Comparison of ENCODE assay signal across 8 mouse cellular contexts in the genomic region with DNA sequence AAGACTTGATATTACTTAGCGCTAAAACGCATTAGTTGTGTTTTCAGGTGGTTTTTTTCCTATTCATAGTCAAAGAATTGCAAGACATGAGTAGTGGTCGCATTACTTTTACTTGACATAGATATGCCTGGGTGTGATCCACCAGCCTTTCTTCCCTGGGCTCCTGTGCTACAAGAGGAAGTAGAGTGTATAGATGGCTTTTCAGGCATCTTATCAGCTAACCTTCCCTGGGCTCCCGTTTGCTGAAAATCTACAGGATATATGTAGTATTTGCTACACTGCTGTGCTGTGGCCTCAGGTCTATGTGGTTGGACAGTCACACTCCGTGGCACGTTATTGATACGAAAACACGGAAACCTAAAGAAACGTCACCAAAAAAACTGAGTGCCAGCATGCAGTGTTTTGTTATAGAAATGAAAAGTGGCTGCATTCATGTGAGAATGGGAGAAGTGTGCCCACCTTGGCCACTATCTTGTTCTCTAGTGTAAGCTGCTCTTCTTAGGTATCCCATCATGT. TPM values are rescaled to one million over a fixed set of nuclear protein-coding genes. Genes with fewer than 3 reads are reported as not detected.
DNase-seq lines count a peak whose midpoint lies in the region; ATAC-seq lines count a peak whose summit lies in the region.

No protein-coding gene starts in this region.

- H3K27me3 ChIP-seq in lung, embryonic 15.5 days = no peaks in the 10 kb centered on the region
- no peaks in the 10 kb centered on the region for H3K27me3 ChIP-seq in embryonic facial prominence, embryonic 12.5 days
- H3K27me3 ChIP-seq in intestine, embryonic 16.5 days (replicated peaks; ENCODE audit: control insufficient read depth, insufficient read depth, low read length) = no peaks in the 10 kb centered on the region
- no peaks in the 10 kb centered on the region for H3K27me3 ChIP-seq in neural tube, embryonic 15.5 days (replicated peaks)

- peak overlapping the region; percentile 95 for H3K4me3 ChIP-seq in lung, embryonic 15.5 days
- H3K4me3 ChIP-seq in embryonic facial prominence, embryonic 12.5 days = 0 out of 2 replicates have a peak overlapping the region, but pooled peaks have one; percentile 88
- peak overlapping the region; percentile 16; the same call in 1 of the 2 replicates for H3K4me3 ChIP-seq in intestine, embryonic 16.5 days (ENCODE audit: low read length)
- H3K4me3 ChIP-seq in neural tube, embryonic 15.5 days (replicated peaks) = no peak overlapping the region

- no peak overlapping the region for H3K27ac ChIP-seq in lung, embryonic 15.5 days
- H3K27ac ChIP-seq in embryonic facial prominence, embryonic 12.5 days = no peak overlapping the region
- H3K27ac ChIP-seq in intestine, embryonic 16.5 days (ENCODE audit: low read length) = no peak overlapping the region
- H3K27ac ChIP-seq in neural tube, embryonic 15.5 days (replicated peaks) = no peak overlapping the region

- no peaks in the 10 kb centered on the region for H3K9me3 ChIP-seq in lung, embryonic 15.5 days
- H3K9me3 ChIP-seq in embryonic facial prominence, embryonic 12.5 days = no peaks in the 10 kb centered on the region
- H3K9me3 ChIP-seq in intestine, embryonic 16.5 days (ENCODE audit: control insufficient read depth, low read length) = no peaks in the 10 kb centered on the region
- no peaks in the 10 kb centered on the region for H3K9me3 ChIP-seq in neural tube, embryonic 15.5 days (replicated peaks)

- ATAC-seq in lung, embryonic 15.5 days (ENCODE audit: borderline replicate concordance, extremely low read depth, low FRiP score, low TSS enrichment) = no peak
- no peak for ATAC-seq in embryonic facial prominence, embryonic 12.5 days (ENCODE audit: insufficient number of reproducible peaks, insufficient read depth, low FRiP score, low TSS enrichment)
- no peak for ATAC-seq in intestine, embryonic 16.5 days
- ATAC-seq in neural tube, embryonic 15.5 days (ENCODE audit: low FRiP score) = no peak

- peak overlapping the region; percentile 67 for H3K4me2 ChIP-seq in lung, embryonic 15.5 days
- peak overlapping the region; percentile 68; the same call in 1 of the 2 replicates for H3K4me2 ChIP-seq in embryonic facial prominence, embryonic 12.5 days (replicated peaks)
- H3K4me2 ChIP-seq in intestine, embryonic 16.5 days (ENCODE audit: low read depth, low read length) = peak overlapping the region; percentile 57
- peak overlapping the region; percentile 89 for H3K4me2 ChIP-seq in neural tube, embryonic 15.5 days

- peaks cover 5% of the 10 kb centered on the region; the same call in 1 of the 2 replicates for H3K36me3 ChIP-seq in lung, embryonic 15.5 days
- H3K36me3 ChIP-seq in embryonic facial prominence, embryonic 12.5 days = no peaks in the 10 kb centered on the region
- 0 out of 2 replicates have a peak, but pooled peaks cover 3% of the 10 kb centered on the region for H3K36me3 ChIP-seq in intestine, embryonic 16.5 days (ENCODE audit: control insufficient read depth, insufficient read depth, low read length)
- peaks cover 5% of the 10 kb centered on the region for H3K36me3 ChIP-seq in neural tube, embryonic 15.5 days

- no peak for DNase-seq in lung, postnatal 25 days (ENCODE audit: low spot score)
- no peak for DNase-seq in layer of hippocampus, postnatal 14 days (ENCODE audit: low spot score in 2 of 2)
- no peak for DNase-seq in embryo, embryonic 11 days
- DNase-seq in cerebellum, adult 9-10 months = no peak

- WGBS in lung, embryonic 15.5 days = 78% methylated on average over 9 of the region's 9 CpGs
- WGBS in embryonic facial prominence, embryonic 12.5 days = 84% methylated on average over 9 of the region's 9 CpGs
- WGBS in intestine, embryonic 16.5 days = 80% methylated on average over 9 of the region's 9 CpGs
- 88% methylated on average over 9 of the region's 9 CpGs for WGBS in neural tube, embryonic 15.5 days

- H3K9ac ChIP-seq in lung, embryonic 15.5 days = no peak overlapping the region
- H3K9ac ChIP-seq in embryonic facial prominence, embryonic 12.5 days = no peak overlapping the region
- no peak overlapping the region for H3K9ac ChIP-seq in intestine, embryonic 16.5 days (ENCODE audit: low read depth, low read length)
- no peak overlapping the region for H3K9ac ChIP-seq in neural tube, embryonic 15.5 days (replicated peaks)

- peaks cover 26% of the 10 kb centered on the region for H3K4me1 ChIP-seq in lung, embryonic 15.5 days
- peaks cover 15% of the 10 kb centered on the region for H3K4me1 ChIP-seq in embryonic facial prominence, embryonic 12.5 days
- H3K4me1 ChIP-seq in intestine, embryonic 16.5 days (ENCODE audit: control insufficient read depth, insufficient read depth, low read length) = peaks cover 17% of the 10 kb centered on the region
- peaks cover 23% of the 10 kb centered on the region for H3K4me1 ChIP-seq in neural tube, embryonic 15.5 days

RNA-seq across cellular contexts. Expression of gene Wdr78, which starts 6.6 kb away (rescaled TPM):
- 4.6 and 5.0 TPM in 2 replicates for polyA plus RNA-seq in lung, embryonic 15.5 days (2015; fragmentation: Nextera tagmentation; extraction: Ambion mirVana)
- 5.7 and 6.0 TPM in 2 replicates for polyA plus RNA-seq in embryonic facial prominence, embryonic 12.5 days (2016; fragmentation: Nextera tagmentation; extraction: Ambion mirVana)
- 1.2 and 1.7 TPM in 2 replicates for polyA plus RNA-seq in intestine, embryonic 16.5 days (2015; fragmentation: Nextera tagmentation; extraction: Ambion mirVana)
- 4.3 and 4.8 TPM in 2 replicates for polyA plus RNA-seq in neural tube, embryonic 15.5 days (2015; fragmentation: Nextera tagmentation; extraction: Ambion mirVana)
- 10 to 100 TPM in 1 of 2 experiments, 1 to 10 TPM in 1; 10.0 to 16.3 TPM for total RNA-seq in layer of hippocampus, postnatal 14 days (2021)

RNA-seq across cellular contexts. Expression of gene Mier1, which starts 6.7 kb away (rescaled TPM):
- polyA plus RNA-seq in lung, embryonic 15.5 days (2015; fragmentation: Nextera tagmentation; extraction: Ambion mirVana) = 40.9 and 41.0 TPM in 2 replicates
- polyA plus RNA-seq in embryonic facial prominence, embryonic 12.5 days (2016; fragmentation: Nextera tagmentation; extraction: Ambion mirVana) = 50.2 and 56.3 TPM in 2 replicates
- 22.9 and 29.8 TPM in 2 replicates for polyA plus RNA-seq in intestine, embryonic 16.5 days (2015; fragmentation: Nextera tagmentation; extraction: Ambion mirVana)
- 31.2 and 36.6 TPM in 2 replicates for polyA plus RNA-seq in neural tube, embryonic 15.5 days (2015; fragmentation: Nextera tagmentation; extraction: Ambion mirVana)
- total RNA-seq in layer of hippocampus, postnatal 14 days (2021) = 10 to 100 TPM; 47.2 to 47.8 TPM
